Mouse (Mus musculus): ENCODE results near the gene Morn1.

DNA sequence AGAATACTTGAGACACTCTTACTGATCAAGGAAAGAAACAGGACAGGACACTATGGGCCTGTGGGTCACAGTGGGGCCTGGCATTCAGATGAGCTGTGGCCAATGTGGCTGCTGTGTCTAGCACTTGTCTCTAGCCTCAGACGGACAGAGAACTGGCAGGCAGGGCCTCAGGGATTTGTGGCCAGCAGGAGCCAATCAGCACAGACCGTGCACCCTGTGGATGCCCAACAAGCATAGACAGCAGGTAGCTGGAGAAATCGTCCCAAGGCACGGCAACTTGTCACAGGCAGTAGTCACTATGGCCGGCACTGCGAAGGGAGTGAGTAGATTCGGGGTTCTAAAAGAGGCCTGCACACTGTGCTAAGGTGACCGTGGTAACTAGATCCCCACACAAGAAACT, 77.3 kb downstream of the Morn1 start:
- TF ChIP-seq POLR2A (IDR thresholded peaks at IDR 0.05; ENCODE audit: low read depth, low read length) (peak; percentile 38; the same call in 1 of the 2 replicates), CTCF (conservative IDR thresholded peaks at IDR 0.05 in 1 of 2, IDR thresholded peaks at IDR 0.05 in 1 of 2; ENCODE audit: low read depth in 2 of 2, low read length in 2 of 2) (no peak), ZNF384 (IDR thresholded peaks at IDR 0.05; ENCODE audit: low read depth, low read length) (no peak), KAT2A (IDR thresholded peaks at IDR 0.05; ENCODE audit: insufficient replicate concordance, low read length) (no peak), CHD1 (IDR thresholded peaks at IDR 0.05; ENCODE audit: low read depth, low read length) (no peak; the same call in 1 of the 2 replicates), MXI1 (IDR thresholded peaks at IDR 0.05; ENCODE audit: low read depth, low read length) (peak; percentile 61; the same call in 1 of the 2 replicates), NELFE (IDR thresholded peaks at IDR 0.05; ENCODE audit: low read depth, low read length) (no peak), ZKSCAN1 (IDR thresholded peaks at IDR 0.05; ENCODE audit: borderline replicate concordance, low read depth, low read length) (no peak), MAX (IDR thresholded peaks at IDR 0.05; ENCODE audit: low read length) (no peak; the same call in 1 of the 2 replicates), EP300 (IDR thresholded peaks at IDR 0.05; ENCODE audit: low read length) (no peak), HCFC1 (IDR thresholded peaks at IDR 0.05; ENCODE audit: low read depth, low read length) (no peak), NRF1 (IDR thresholded peaks at IDR 0.05; ENCODE audit: low read depth, low read length) (no peak), ZMIZ1 (IDR thresholded peaks at IDR 0.05; ENCODE audit: low read depth, low read length) (0 out of 2 replicates have a peak, but pooled peaks have one; percentile 22), USF1 (IDR thresholded peaks at IDR 0.05; ENCODE audit: low read depth, low read length) (no peak)

All from CH12.LX (cell line).